Mouse (Mus musculus): Measurements from ENCODE around the gene Blm.

DNA sequence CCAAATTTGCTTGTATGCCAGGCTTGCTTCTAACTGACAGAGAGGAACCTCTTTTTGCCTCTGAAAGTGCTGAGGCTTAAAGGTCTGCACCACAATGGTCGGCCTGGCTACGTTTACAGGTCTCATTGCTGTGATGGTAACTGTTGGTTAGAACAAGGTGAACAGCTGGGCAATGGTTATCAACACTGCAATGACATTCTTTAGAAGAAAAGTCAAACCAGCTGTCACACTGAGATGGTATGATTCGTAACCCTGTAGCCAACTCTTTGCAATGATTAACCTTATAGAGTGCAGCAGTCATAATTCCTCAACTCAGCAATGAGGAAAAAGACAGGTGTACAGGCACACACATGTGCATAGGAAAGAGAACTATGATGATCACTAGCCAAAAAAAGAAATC lies 38.3 kb downstream of the Blm start:
- no peak for TF ChIP-seq CTCF (IDR thresholded peaks at IDR 0.05; ENCODE audit: extremely low read depth, insufficient read depth, low read length)
- TF ChIP-seq POLR2A (IDR thresholded peaks at IDR 0.05; ENCODE audit: extremely low read depth, insufficient read depth, low read length), result no peak
